Mouse (Mus musculus): ENCODE results near the gene Tagap. TPM values are rescaled to one million over a fixed set of nuclear protein-coding genes. Genes with fewer than 3 reads are reported as not detected.
"Not testable (repeated sequence)": the region's sequence is repeated elsewhere in the genome, so short reads cannot be mapped to it uniquely, and the experiment has no call there.

The Tagap gene
- polyA plus RNA-seq, 2 experiments: 0.90 to 1.6 TPM

DNA sequence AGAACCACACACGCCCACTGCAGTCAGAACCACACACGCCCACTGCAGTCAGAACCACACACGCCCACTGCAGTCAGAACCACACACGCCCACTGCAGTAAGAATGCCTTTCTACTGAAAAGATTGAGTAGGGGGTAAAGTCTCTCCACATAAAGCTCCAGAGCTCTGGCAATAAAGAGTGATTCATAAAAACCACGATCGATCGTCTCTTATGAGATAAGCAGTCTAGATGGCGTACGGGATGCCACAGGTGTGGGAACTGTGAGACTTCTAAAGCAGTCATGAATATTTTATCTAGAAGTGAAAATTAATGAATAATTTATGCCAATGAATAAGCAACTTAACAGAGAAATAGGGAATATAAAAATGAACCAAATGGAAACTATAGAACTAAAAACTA is 31.4 kb downstream of the Tagap start:
- WGBS (ENCODE audit: insufficient replicate concordance): 73% methylated on average over 8 of the region's 9 CpGs
- not testable (repeated sequence) for H3K4me3 ChIP-seq (ENCODE audit: insufficient read depth in 1 of 2, low read depth in 2 of 2, low read length in 2 of 2); H3K4me1 ChIP-seq (replicated peaks; ENCODE audit: control insufficient read depth in 2 of 2, insufficient read depth in 2 of 2, low read length in 1 of 2); H3K36me3 ChIP-seq (replicated peaks; ENCODE audit: control insufficient read depth, insufficient read depth, low read depth); H3K27ac ChIP-seq; H3K27me3 ChIP-seq (ENCODE audit: control insufficient read depth, insufficient read depth, low read length); ATAC-seq (ENCODE audit: insufficient read depth); H3K9me3 ChIP-seq (ENCODE audit: control insufficient read depth, low read length); H3K9ac ChIP-seq (replicated peaks); DNase-seq (ENCODE audit: low read depth in 3 of 3, low spot score in 3 of 3); H3K4me2 ChIP-seq (ENCODE audit: low read depth)

DNA sequence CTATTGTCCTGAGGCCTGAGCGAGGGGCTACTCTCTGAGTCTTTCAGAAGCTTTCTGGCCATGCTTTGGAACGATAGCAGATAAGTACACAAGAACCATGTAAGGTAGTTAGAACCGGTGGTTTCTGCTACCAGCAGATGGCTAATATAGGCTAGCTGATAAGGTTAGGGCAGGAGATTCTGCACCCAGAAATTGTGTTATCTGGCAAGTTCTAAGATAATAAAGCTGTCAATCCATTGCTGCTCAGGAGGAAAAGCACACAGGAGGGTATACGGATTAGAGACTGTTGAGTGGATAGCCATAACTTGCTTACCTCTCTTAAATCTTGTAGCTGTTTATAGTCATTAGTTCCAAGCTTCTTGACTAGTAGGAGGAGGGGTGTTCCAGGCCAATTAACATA is 37.5 kb downstream of the Tagap start:
- 13% methylated on average over 4 of the region's 4 CpGs for WGBS (ENCODE audit: insufficient replicate concordance)
- H3K27ac ChIP-seq; H3K27me3 ChIP-seq (ENCODE audit: control insufficient read depth, insufficient read depth, low read length); H3K9ac ChIP-seq (replicated peaks); H3K4me1 ChIP-seq (replicated peaks; ENCODE audit: control insufficient read depth in 2 of 2, insufficient read depth in 2 of 2, low read length in 1 of 2); H3K36me3 ChIP-seq (replicated peaks; ENCODE audit: control insufficient read depth, insufficient read depth, low read depth); H3K4me2 ChIP-seq (ENCODE audit: low read depth); H3K9me3 ChIP-seq (ENCODE audit: control insufficient read depth, low read length); H3K4me3 ChIP-seq (ENCODE audit: insufficient read depth in 1 of 2, low read depth in 2 of 2, low read length in 2 of 2): not testable (repeated sequence)
- TF ChIP-seq EP300 (IDR thresholded peaks at IDR 0.05; ENCODE audit: low read depth): peak; percentile 61
- peak in 1 of 3 experiments; percentile 5 for DNase-seq (ENCODE audit: low read depth in 3 of 3, low spot score in 3 of 3)
- ATAC-seq (ENCODE audit: insufficient read depth): peak; percentile 88

DNA sequence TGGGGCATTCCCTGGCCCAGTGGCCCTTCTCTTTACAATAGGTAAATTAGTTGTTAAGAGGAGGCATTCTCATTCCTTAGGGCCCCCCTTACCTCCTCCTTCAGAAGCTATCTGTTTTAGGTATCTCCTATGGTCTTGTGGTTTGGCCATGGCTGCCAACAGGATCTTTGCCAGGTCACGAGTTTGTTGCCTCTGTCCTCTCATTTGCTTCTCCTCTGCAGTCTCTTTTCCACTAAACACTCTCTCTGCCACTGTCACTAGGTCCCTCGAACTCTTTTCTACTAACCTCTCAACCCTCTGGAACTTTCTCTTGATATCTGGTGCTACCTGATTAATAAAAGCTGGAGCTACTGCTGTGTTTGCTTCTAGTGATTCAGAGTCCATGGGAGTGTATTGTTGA is 38.6 kb downstream of the Tagap start:
- not testable (repeated sequence) for H3K4me1 ChIP-seq (replicated peaks; ENCODE audit: control insufficient read depth in 2 of 2, insufficient read depth in 2 of 2, low read length in 1 of 2); H3K9me3 ChIP-seq (ENCODE audit: control insufficient read depth, low read length); H3K27ac ChIP-seq; H3K27me3 ChIP-seq (ENCODE audit: control insufficient read depth, insufficient read depth, low read length); DNase-seq (ENCODE audit: low read depth in 3 of 3, low spot score in 3 of 3); H3K4me2 ChIP-seq (ENCODE audit: low read depth); ATAC-seq (ENCODE audit: insufficient read depth); H3K9ac ChIP-seq (replicated peaks); H3K4me3 ChIP-seq (ENCODE audit: insufficient read depth in 1 of 2, low read depth in 2 of 2, low read length in 2 of 2); H3K36me3 ChIP-seq (replicated peaks; ENCODE audit: control insufficient read depth, insufficient read depth, low read depth)
- WGBS (ENCODE audit: insufficient replicate concordance): 42% methylated on average over 2 of the region's 2 CpGs

GRCm38 (mm10) chr17:7968490-7968889 is 42.7 kb downstream of the Tagap start:
- not testable (repeated sequence) for DNase-seq (ENCODE audit: low read depth in 3 of 3, low spot score in 3 of 3); H3K9me3 ChIP-seq (ENCODE audit: control insufficient read depth, low read length); H3K9ac ChIP-seq (replicated peaks); H3K4me2 ChIP-seq (ENCODE audit: low read depth); H3K27ac ChIP-seq; ATAC-seq (ENCODE audit: insufficient read depth); H3K4me1 ChIP-seq (replicated peaks; ENCODE audit: control insufficient read depth in 2 of 2, insufficient read depth in 2 of 2, low read length in 1 of 2); H3K27me3 ChIP-seq (ENCODE audit: control insufficient read depth, insufficient read depth, low read length); H3K4me3 ChIP-seq (ENCODE audit: insufficient read depth in 1 of 2, low read depth in 2 of 2, low read length in 2 of 2); H3K36me3 ChIP-seq (replicated peaks; ENCODE audit: control insufficient read depth, insufficient read depth, low read depth)
- WGBS (ENCODE audit: insufficient replicate concordance): 75% methylated on average over 3 of the region's 5 CpGs

GRCm38 (mm10) chr17:7969782-7970181 is 44.0 kb downstream of the Tagap start:
- not testable (repeated sequence) for H3K9ac ChIP-seq (replicated peaks); H3K9me3 ChIP-seq (ENCODE audit: control insufficient read depth, low read length); H3K4me2 ChIP-seq (ENCODE audit: low read depth); H3K4me1 ChIP-seq (replicated peaks; ENCODE audit: control insufficient read depth in 2 of 2, insufficient read depth in 2 of 2, low read length in 1 of 2); H3K27ac ChIP-seq; H3K27me3 ChIP-seq (ENCODE audit: control insufficient read depth, insufficient read depth, low read length); ATAC-seq (ENCODE audit: insufficient read depth); DNase-seq (ENCODE audit: low read depth in 3 of 3, low spot score in 3 of 3); H3K4me3 ChIP-seq (ENCODE audit: insufficient read depth in 1 of 2, low read depth in 2 of 2, low read length in 2 of 2); H3K36me3 ChIP-seq (replicated peaks; ENCODE audit: control insufficient read depth, insufficient read depth, low read depth)
- whole genome bisulfite sequencing (ENCODE audit: insufficient replicate concordance): 53% methylated on average over 1 of the region's 6 CpGs

DNA sequence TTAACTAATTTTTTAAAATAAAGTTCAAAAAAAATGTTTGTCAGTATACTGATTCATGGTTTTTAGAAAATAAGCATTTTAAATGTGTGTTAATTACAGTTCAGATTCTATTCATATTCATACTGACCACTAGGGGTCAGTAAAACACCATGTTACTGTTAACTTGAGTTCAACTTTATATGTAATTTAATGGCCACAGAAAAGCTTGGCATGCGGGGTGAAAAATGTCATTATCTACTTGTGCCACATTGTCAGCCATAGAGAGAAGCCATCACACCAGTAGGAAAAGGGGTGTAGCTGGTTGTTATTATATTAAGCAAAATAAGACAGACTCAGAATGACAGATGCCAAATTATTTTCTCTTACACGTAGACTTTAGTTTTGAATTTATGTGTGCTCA is 57.7 kb downstream of the Tagap start:
- peak; percentile 1; the same call in 1 of the 2 replicates for TF ChIP-seq CTCF (IDR thresholded peaks at IDR 0.05; ENCODE audit: low read depth)
- not testable (repeated sequence) for H3K4me3 ChIP-seq (ENCODE audit: insufficient read depth in 1 of 2, low read depth in 2 of 2, low read length in 2 of 2); DNase-seq (ENCODE audit: low read depth in 3 of 3, low spot score in 3 of 3); H3K4me2 ChIP-seq (ENCODE audit: low read depth); H3K27ac ChIP-seq; H3K9me3 ChIP-seq (ENCODE audit: control insufficient read depth, low read length); H3K36me3 ChIP-seq (replicated peaks; ENCODE audit: control insufficient read depth, insufficient read depth, low read depth); H3K4me1 ChIP-seq (replicated peaks; ENCODE audit: control insufficient read depth in 2 of 2, insufficient read depth in 2 of 2, low read length in 1 of 2); ATAC-seq (ENCODE audit: insufficient read depth); H3K27me3 ChIP-seq (ENCODE audit: control insufficient read depth, insufficient read depth, low read length); H3K9ac ChIP-seq (replicated peaks)
- WGBS (ENCODE audit: insufficient replicate concordance): 53% methylated on average over 1 of the region's 2 CpGs

Other genes with a start within 250 kb of the Tagap start
- 0.10 and 0.11 TPM in 2 replicates for gene Fndc1, start 98.7 kb upstream of the Tagap start, polyA plus RNA-seq (2012; rRNA removed)
- gene Fndc1, start 98.7 kb upstream of the Tagap start, polyA plus RNA-seq (2014; fragmentation: Nextera tagmentation; extraction: Ambion mirVana): 0.06 and 0.18 TPM in 2 replicates
- gene Rsph3a, start 19.6 kb downstream of the Tagap start, polyA plus RNA-seq (2012; rRNA removed): 8.2 and 14.3 TPM in 2 replicates
- gene Rsph3a, start 19.6 kb downstream of the Tagap start, polyA plus RNA-seq (2014; fragmentation: Nextera tagmentation; extraction: Ambion mirVana): 17.2 and 19.1 TPM in 2 replicates
- 0.08 TPM in 1 of 2 replicates, not detected in the other for gene Gm49673, start 221.8 kb downstream of the Tagap start, polyA plus RNA-seq (2012; rRNA removed)
- gene Gm49673, start 221.8 kb downstream of the Tagap start, polyA plus RNA-seq (2014; fragmentation: Nextera tagmentation; extraction: Ambion mirVana): not detected in 2 replicates
- 9.8 and 13.5 TPM in 2 replicates for gene Rnaset2a, start 222.1 kb downstream of the Tagap start, polyA plus RNA-seq (2012; rRNA removed)
- gene Rnaset2a, start 222.1 kb downstream of the Tagap start, polyA plus RNA-seq (2014; fragmentation: Nextera tagmentation; extraction: Ambion mirVana): 14.9 and 16.2 TPM in 2 replicates
- gene Fgfr1op, start 239.5 kb downstream of the Tagap start, polyA plus RNA-seq (2012; rRNA removed): 2.8 and 5.6 TPM in 2 replicates
- gene Fgfr1op, start 239.5 kb downstream of the Tagap start, polyA plus RNA-seq (2014; fragmentation: Nextera tagmentation; extraction: Ambion mirVana): 10.5 and 11.8 TPM in 2 replicates